Comparison of ENCODE assay signal across 10 mouse cellular contexts in genomic region chr6:6088151-6088550, GRCm38 (mm10).
DNase-seq lines count a peak whose midpoint lies in the region; ATAC-seq and TF ChIP-seq lines count a peak whose summit lies in the region.
"Had no signal": no experiment of that assay in that cellular context is flagged by ENCODE, and none has a peak within 500 bp of the region (broad histone marks: within the 10 kb centered on the region; RNA-seq: fewer than 3 reads in every experiment).

No protein-coding gene starts in this region.

- H3K36me3 ChIP-seq in midbrain, postnatal 0 days (ENCODE audit: insufficient read depth, low read length), result no peaks in the 10 kb centered on the region
- peaks cover 25% of the 10 kb centered on the region for H3K36me3 ChIP-seq in midbrain, embryonic 10.5 days
- peaks cover 42% of the 10 kb centered on the region for H3K36me3 ChIP-seq in embryonic facial prominence, embryonic 10.5 days (replicated peaks)

- no peak overlapping the region for H3K27ac ChIP-seq in midbrain, postnatal 0 days (ENCODE audit: low read depth, low read length)
- no peak overlapping the region for H3K27ac ChIP-seq in midbrain, embryonic 10.5 days (replicated peaks)
- no peak overlapping the region for H3K27ac ChIP-seq in embryonic facial prominence, embryonic 10.5 days (replicated peaks)
- H3K27ac ChIP-seq: embryonic facial prominence, embryonic 13.5 days; limb, embryonic 15.5 days had no signal

- no peak for ATAC-seq in midbrain, postnatal 0 days (ENCODE audit: low FRiP score)

- no peaks in the 10 kb centered on the region for H3K4me1 ChIP-seq in midbrain, postnatal 0 days (ENCODE audit: insufficient read depth, low read length)
- H3K4me1 ChIP-seq in midbrain, embryonic 10.5 days, result peaks cover 21% of the 10 kb centered on the region
- H3K4me1 ChIP-seq in embryonic facial prominence, embryonic 10.5 days, result peaks cover 6% of the 10 kb centered on the region
- H3K4me1 ChIP-seq: limb, embryonic 15.5 days had no signal

- no peak overlapping the region for H3K4me2 ChIP-seq in midbrain, postnatal 0 days (ENCODE audit: low read depth, low read length, poor library complexity, severe bottlenecking)
- H3K4me2 ChIP-seq: embryonic facial prominence, embryonic 13.5 days; limb, embryonic 15.5 days had no signal

- H3K27me3 ChIP-seq in midbrain, postnatal 0 days (ENCODE audit: insufficient read depth, low read length), result no peaks in the 10 kb centered on the region
- H3K27me3 ChIP-seq in midbrain, embryonic 10.5 days (ENCODE audit: low read depth, poor library complexity, severe bottlenecking), result no peaks in the 10 kb centered on the region
- no peaks in the 10 kb centered on the region for H3K27me3 ChIP-seq in embryonic facial prominence, embryonic 10.5 days (replicated peaks; ENCODE audit: low read depth, poor library complexity, severe bottlenecking)
- H3K27me3 ChIP-seq: embryonic facial prominence, embryonic 13.5 days; limb, embryonic 15.5 days had no signal

- WGBS in midbrain, postnatal 0 days, result 73% methylated on average over 4 of the region's 4 CpGs
- WGBS in midbrain, embryonic 10.5 days, result 94% methylated on average over 4 of the region's 4 CpGs
- WGBS in embryonic facial prominence, embryonic 10.5 days, result 91% methylated on average over 4 of the region's 4 CpGs

- peak; percentile 81 for DNase-seq in midbrain, postnatal 0 days (ENCODE audit: low spot score)
- no peak for DNase-seq in midbrain, embryonic 10.5 days (ENCODE audit: low spot score)
- peak; percentile 29 to 49 for DNase-seq in frontal cortex, postnatal 25 days (ENCODE audit: low spot score in 2 of 2)
- DNase-seq in left cerebral cortex, adult 18-20 months (ENCODE audit: low spot score in 2 of 2), result peak; percentile 69 to 75
- DNase-seq in right cerebral cortex, postnatal 4 days, result peak; percentile 35
- DNase-seq in kidney, adult 9 months, result no peak
- DNase-seq in adrenal gland, adult (ENCODE audit: inconsistent age in 2 of 2, low spot score in 1 of 2), result no peak
- DNase-seq in embryonic facial prominence, embryonic 10.5 days (ENCODE audit: low spot score), result no peak

- H3K4me3 ChIP-seq in midbrain, postnatal 0 days (ENCODE audit: low read depth, low read length), result no peak overlapping the region
- H3K4me3 ChIP-seq in midbrain, embryonic 10.5 days, result no peak overlapping the region
- no peak overlapping the region for H3K4me3 ChIP-seq in embryonic facial prominence, embryonic 10.5 days
- H3K4me3 ChIP-seq: embryonic facial prominence, embryonic 13.5 days; limb, embryonic 15.5 days had no signal

- TF ChIP-seq CTCF in midbrain, postnatal 0 days (IDR thresholded peaks at IDR 0.05), result no peak

- no peaks in the 10 kb centered on the region for H3K9me3 ChIP-seq in midbrain, postnatal 0 days (ENCODE audit: low read length)
- H3K9me3 ChIP-seq in midbrain, embryonic 10.5 days (replicated peaks), result no peaks in the 10 kb centered on the region
- no peaks in the 10 kb centered on the region for H3K9me3 ChIP-seq in embryonic facial prominence, embryonic 10.5 days
- H3K9me3 ChIP-seq: embryonic facial prominence, embryonic 13.5 days; limb, embryonic 15.5 days had no signal

- no peak overlapping the region for H3K9ac ChIP-seq in midbrain, postnatal 0 days (replicated peaks; ENCODE audit: low read length, poor library complexity, severe bottlenecking)
- H3K9ac ChIP-seq: embryonic facial prominence, embryonic 13.5 days; limb, embryonic 15.5 days had no signal

Comparison
In these comparisons a context has a peak if more than half of its experiments do, and no peak if none do; other contexts are left out.
1. DNase-seq: peak in midbrain, postnatal 0 days (single experiment), frontal cortex, postnatal 25 days (2 of 2), left cerebral cortex, adult 18-20 months (2 of 2) and right cerebral cortex, postnatal 4 days (single experiment); none in midbrain, embryonic 10.5 days (single experiment), kidney, adult 9 months (single experiment), adrenal gland, adult (0 of 2) and embryonic facial prominence, embryonic 10.5 days (single experiment).